Mouse (Mus musculus): ENCODE data around the gene Styxl1.

DNA sequence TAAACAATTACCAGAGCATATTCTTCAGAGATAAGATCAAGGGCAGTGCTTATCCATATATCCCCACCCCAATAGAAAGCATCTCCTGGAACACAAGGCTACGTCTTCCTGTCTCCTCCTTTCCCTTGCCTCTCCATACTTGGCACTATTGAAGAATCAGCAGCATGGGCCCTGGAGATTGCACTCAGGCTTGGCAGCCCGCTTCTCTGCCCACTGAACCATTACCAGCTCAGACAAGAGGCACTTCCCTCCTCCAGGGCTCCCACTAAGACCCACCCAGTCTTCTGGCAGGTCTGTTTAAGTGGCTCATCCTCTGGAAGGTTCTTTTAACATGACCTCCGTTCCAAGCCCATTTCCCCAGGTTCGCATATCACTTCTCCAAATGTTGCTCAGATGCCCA, 1.6 kb downstream of the Styxl1 start:
- TF ChIP-seq MAFK (IDR thresholded peaks at IDR 0.05; ENCODE audit: borderline replicate concordance, low read depth, low read length) (no peak), CTCF (IDR thresholded peaks at IDR 0.05 in 2 of 3, conservative IDR thresholded peaks at IDR 0.05 in 1 of 3; ENCODE audit: control insufficient read depth in 1 of 3, insufficient read depth in 1 of 3, low read depth in 2 of 3, low read length in 3 of 3, poor library complexity in 1 of 3, severe bottlenecking in 1 of 3) (no peak), POLR2A (IDR thresholded peaks at IDR 0.05; ENCODE audit: control insufficient read depth in 1 of 2, insufficient read depth in 1 of 2, low read depth in 1 of 2, low read length in 2 of 2, poor library complexity in 1 of 2) (no peak), ZC3H11A (IDR thresholded peaks at IDR 0.05; ENCODE audit: low read depth, low read length) (no peak), UBTF (IDR thresholded peaks at IDR 0.05; ENCODE audit: borderline replicate concordance, insufficient read depth, low read depth, low read length) (no peak), ZMIZ1 (IDR thresholded peaks at IDR 0.05; ENCODE audit: low read depth, low read length) (no peak), EP300 (IDR thresholded peaks at IDR 0.05; ENCODE audit: low read depth in 1 of 2, low read length in 2 of 2) (no peak), GATA1 (IDR thresholded peaks at IDR 0.05; ENCODE audit: low read depth, low read length) (no peak), POLR2AphosphoS2 (IDR thresholded peaks at IDR 0.05; ENCODE audit: low read length) (no peak), ETS1 (IDR thresholded peaks at IDR 0.05; ENCODE audit: low read depth, low read length) (no peak), NELFE (IDR thresholded peaks at IDR 0.05; ENCODE audit: low read depth, low read length) (no peak), GABPA (IDR thresholded peaks at IDR 0.05; ENCODE audit: low read depth, low read length) (no peak), RCOR1 (IDR thresholded peaks at IDR 0.05; ENCODE audit: low read depth, low read length) (no peak)

Measured in MEL (cell line).